Mouse (Mus musculus) retina, embryonic 14.5 days (tissue): ENCODE results near the gene Trim60.

Experiments used
- DNase-seq: peaks from one replicate; pipeline ENCODE4 v3.0.0-alpha.2; 2015; ENCODE audit warnings: low spot score

The Trim60 gene

DNA sequence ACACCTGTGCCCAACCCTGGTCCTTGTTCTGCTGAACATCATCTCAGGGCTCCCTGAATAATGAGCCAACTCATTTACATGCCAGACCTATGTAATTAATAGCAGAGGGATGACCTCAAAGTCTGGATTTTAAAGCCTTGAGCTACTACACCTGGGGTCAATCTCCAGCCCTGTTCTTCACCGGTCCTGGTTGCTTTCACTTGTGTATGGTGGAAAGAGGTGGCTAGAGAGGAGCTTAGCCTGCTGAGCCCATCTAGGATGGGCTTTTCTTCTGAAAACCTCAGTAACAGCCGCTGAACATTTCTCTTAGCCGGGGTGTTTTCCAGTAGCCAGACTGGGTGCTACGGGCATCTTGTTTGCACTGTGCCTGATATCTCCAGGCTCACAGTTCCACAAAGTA is 30.7 kb downstream of the Trim60 start, which contains the start of gene Trim75:
Trim75 (minus strand) TSS at position 101 of the 400 bp plus-strand sequence.
- no peak for DNase-seq

DNA sequence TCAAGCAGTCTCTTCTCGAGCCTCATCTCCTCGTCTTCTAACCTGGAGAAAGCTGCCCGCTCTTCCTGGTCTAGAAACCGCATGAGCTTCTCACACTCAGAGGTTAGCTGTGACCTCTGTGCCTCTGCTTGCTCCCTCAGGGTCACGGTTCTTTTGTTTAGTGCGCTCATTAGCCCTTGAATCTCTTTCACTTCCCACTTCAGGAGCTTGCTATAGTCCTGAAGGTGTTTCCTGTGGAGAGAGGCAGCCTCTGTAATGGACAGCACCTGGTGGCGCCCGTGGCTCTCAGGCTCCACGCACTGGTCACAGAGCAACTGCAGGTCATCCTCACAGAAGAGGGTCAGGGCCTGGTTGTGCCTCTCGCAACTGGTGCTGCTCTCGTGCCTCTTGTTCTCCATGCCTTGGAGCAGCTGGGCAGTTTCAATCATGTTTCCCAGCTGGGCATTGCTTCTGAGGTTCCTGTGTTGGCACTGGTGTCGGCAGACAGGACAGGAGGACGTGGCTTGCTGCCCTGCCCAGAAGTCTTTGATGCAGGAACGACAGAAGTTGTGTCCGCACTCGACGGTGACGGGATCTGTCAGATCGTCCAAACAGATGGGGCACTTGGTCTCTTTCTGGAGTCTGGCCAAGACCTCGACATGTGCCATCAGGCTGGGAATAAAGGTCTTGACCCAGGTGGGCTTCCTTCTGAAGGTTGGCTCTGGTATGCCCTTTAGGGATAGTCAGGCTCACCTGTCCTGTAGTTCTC is 35.1 kb downstream of the Trim60 start:
- DNase-seq, result no peak

- DNase-seq, result no peak
These were observed 55.5 kb downstream of the Trim60 start for GRCm38 (mm10) chr8:64962836-64963235.

DNA sequence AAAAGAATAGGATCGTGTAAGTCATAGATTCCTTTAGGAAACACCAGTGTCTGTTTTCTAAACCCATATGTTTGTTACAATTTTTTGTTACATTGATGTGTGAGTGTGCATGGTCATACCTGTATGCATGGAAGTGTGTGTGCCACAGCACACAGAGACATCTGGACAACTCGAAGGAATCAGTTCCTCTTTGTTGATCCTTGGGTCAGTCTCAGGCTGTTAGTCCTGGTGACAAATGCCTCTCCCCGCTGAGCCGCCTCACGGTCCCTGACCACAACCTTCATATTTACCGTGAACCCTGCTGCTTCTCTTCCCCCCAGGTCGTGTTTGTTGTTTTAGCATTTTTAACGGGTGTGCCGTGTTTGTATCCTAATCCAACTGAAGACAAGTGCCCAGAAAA is 59.4 kb downstream of the Trim60 start:
- no peak for DNase-seq

DNA sequence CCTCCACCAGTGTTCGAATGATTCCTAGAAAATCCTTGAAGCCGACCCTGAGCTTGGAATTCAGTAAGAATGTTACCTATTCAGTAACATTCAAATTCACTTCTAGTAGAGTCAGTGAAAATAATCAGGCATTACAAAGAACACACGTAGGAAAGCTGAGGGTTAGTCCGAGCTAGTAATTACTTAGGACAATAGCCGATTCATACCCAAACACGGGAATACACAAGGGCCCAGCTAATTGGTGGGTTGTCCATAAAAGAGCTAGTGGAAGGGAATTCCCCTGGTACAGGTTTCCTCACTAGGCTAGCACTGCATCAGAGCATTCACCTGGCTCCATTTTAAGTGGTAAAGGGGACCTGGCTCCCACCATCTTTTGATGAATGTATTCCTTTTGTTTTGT is 66.3 kb downstream of the Trim60 start:
- DNase-seq, result no peak
